Mouse (Mus musculus) lung, postnatal 25 days (tissue): ENCODE results near the gene Vsig10.
"Not testable (repeated sequence)": the region's sequence is repeated elsewhere in the genome, so short reads cannot be mapped to it uniquely, and the experiment has no call there.

Source experiments
- DNase-seq: peaks from one replicate; pipeline ENCODE4 v3.0.0; 2022; ENCODE audit warnings: low spot score

Vsig10 gene

GRCm38 (mm10) chr5:117318741-117319629, at the start of gene Vsig10:
Vsig10 (plus strand) TSS chr5:117319083.
- DNase-seq = peak; percentile 68

GRCm38 (mm10) chr5:117269395-117269794, 49.5 kb upstream of the Vsig10 start:
- DNase-seq = no peak

GRCm38 (mm10) chr5:117271945-117272344, 46.9 kb upstream of the Vsig10 start:
- DNase-seq = no peak

- no peak for DNase-seq
Observed at GRCm38 (mm10) chr5:117274817-117275216, 44.1 kb upstream of the Vsig10 start.

GRCm38 (mm10) chr5:117277784-117278183, 41.1 kb upstream of the Vsig10 start:
- DNase-seq = no peak

GRCm38 (mm10) chr5:117278809-117279668, 39.8 kb upstream of the Vsig10 start:
- peak; percentile 80 for DNase-seq

- DNase-seq = peak; percentile 21
Observed at GRCm38 (mm10) chr5:117279669-117280050, 39.2 kb upstream of the Vsig10 start.

GRCm38 (mm10) chr5:117281536-117281935, 37.3 kb upstream of the Vsig10 start:
- no peak for DNase-seq

- DNase-seq = no peak
Observed at GRCm38 (mm10) chr5:117282360-117282759, 36.5 kb upstream of the Vsig10 start.

GRCm38 (mm10) chr5:117284029-117284428, 34.9 kb upstream of the Vsig10 start:
- DNase-seq = no peak

GRCm38 (mm10) chr5:117284682-117285081, 34.2 kb upstream of the Vsig10 start:
- no peak for DNase-seq

GRCm38 (mm10) chr5:117285266-117285665, 33.6 kb upstream of the Vsig10 start:
- no peak for DNase-seq

- DNase-seq = no peak
Observed at GRCm38 (mm10) chr5:117286286-117286685, 32.6 kb upstream of the Vsig10 start.

GRCm38 (mm10) chr5:117286831-117287822, 31.8 kb upstream of the Vsig10 start, which contains the start of gene Pebp1:
Pebp1 (minus strand) TSS chr5:117287625.
- peak; percentile 97 for DNase-seq

- no peak for DNase-seq
Observed at GRCm38 (mm10) chr5:117289646-117290045, 29.2 kb upstream of the Vsig10 start.

GRCm38 (mm10) chr5:117290081-117290480, 28.8 kb upstream of the Vsig10 start:
- DNase-seq = no peak

GRCm38 (mm10) chr5:117291312-117291711, 27.6 kb upstream of the Vsig10 start:
- DNase-seq = no peak

GRCm38 (mm10) chr5:117292547-117292946, 26.3 kb upstream of the Vsig10 start:
- DNase-seq = no peak

- not testable (repeated sequence) for DNase-seq
Observed at GRCm38 (mm10) chr5:117293776-117294175, 25.1 kb upstream of the Vsig10 start.

- no peak for DNase-seq
Observed at GRCm38 (mm10) chr5:117295011-117295410, 23.9 kb upstream of the Vsig10 start.

- DNase-seq = no peak
Observed at GRCm38 (mm10) chr5:117302899-117303298, 16.0 kb upstream of the Vsig10 start.
